Comparison of ENCODE assay signal across 10 mouse cellular contexts in the genomic region with DNA sequence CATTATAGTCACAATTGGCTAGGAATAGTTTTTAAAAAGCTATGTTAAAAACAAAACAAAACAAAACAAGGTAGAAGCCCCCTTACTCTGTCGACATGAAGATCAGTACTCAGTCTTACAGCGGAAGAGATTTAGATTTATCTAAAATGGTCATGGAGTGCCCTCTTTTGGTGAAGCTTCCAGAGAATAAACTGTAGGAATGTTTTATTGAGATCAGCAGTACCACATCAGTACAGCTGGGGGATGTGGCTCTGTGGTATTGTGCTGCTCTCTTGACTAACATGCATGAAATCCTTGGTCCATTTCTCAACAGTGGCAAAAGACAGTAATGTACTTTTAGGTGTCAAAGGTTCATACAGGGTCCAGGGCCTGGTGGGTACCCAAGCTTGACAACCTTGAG. TPM values are rescaled to one million over a fixed set of nuclear protein-coding genes. Genes with fewer than 3 reads are reported as not detected.
A peak's percentile ranks its signal among the peaks of the same experiment; 100 is the strongest.
DNase-seq lines count a peak whose midpoint lies in the region; ATAC-seq and TF ChIP-seq lines count a peak whose summit lies in the region.
"Had no signal": no experiment of that assay in that cellular context is flagged by ENCODE, and none has a peak within 500 bp of the region (broad histone marks: within the 10 kb centered on the region; RNA-seq: fewer than 3 reads in every experiment).

No protein-coding gene starts in this region.

- H3K9ac ChIP-seq in heart, adult 2 months (ENCODE audit: low read depth, low read length), result no peak overlapping the region
- no peak overlapping the region for H3K9ac ChIP-seq in lung, embryonic 16.5 days (ENCODE audit: low read length)

- H3K4me2 ChIP-seq in lung, embryonic 16.5 days (ENCODE audit: low read depth, low read length), result no peak overlapping the region

- H3K4me1 ChIP-seq in heart, adult 2 months (ENCODE audit: control insufficient read depth, insufficient read depth, low read length), result no peaks in the 10 kb centered on the region
- no peaks in the 10 kb centered on the region for H3K4me1 ChIP-seq in lung, embryonic 16.5 days (replicated peaks; ENCODE audit: control insufficient read depth, insufficient read depth, low read length)
- no peaks in the 10 kb centered on the region for H3K4me1 ChIP-seq in lung, adult 2 months (ENCODE audit: control insufficient read depth, insufficient read depth, low read length)

- intact Hi-C loops in heart, adult 2 months (cut with DNase I), result loop anchor here (10.0 kb wide), 1 partner anchor 138 kb away; no protein-coding TSS in a partner anchor
- intact Hi-C loops in heart, postnatal 36 days (cut with DNase I), result loop anchor here (5.0 to 10.0 kb wide), 3 partner anchors 136 to 1288 kb away; a partner anchor contains a TSS

- no peaks in the 10 kb centered on the region for H3K36me3 ChIP-seq in heart, adult 2 months (ENCODE audit: control insufficient read depth, insufficient read depth, low read length)
- H3K36me3 ChIP-seq in lung, embryonic 16.5 days (ENCODE audit: control insufficient read depth, insufficient read depth, low read length), result no peaks in the 10 kb centered on the region

- H3K27ac ChIP-seq in heart, adult 2 months, result no peak overlapping the region
- no peak overlapping the region for H3K27ac ChIP-seq in lung, embryonic 16.5 days (ENCODE audit: low read length)

- peak; percentile 47; the same call in 1 of the 2 replicates for ATAC-seq in lung, embryonic 16.5 days (ENCODE audit: low read depth)
- ATAC-seq in granulocyte monocyte progenitor cell, adult 5-6 weeks (replicated peaks; ENCODE audit: poor library complexity, severe bottlenecking), result peak; percentile 56

- H3K9me3 ChIP-seq in lung, embryonic 16.5 days (ENCODE audit: control insufficient read depth, low read length), result no peaks in the 10 kb centered on the region; the same call in 1 of the 2 replicates
- H3K9me3 ChIP-seq: megakaryocyte, embryonic 14.5 days had no signal

- no peak for TF ChIP-seq EP300 in heart, adult 2 months (IDR thresholded peaks at IDR 0.05; ENCODE audit: insufficient read depth, low read depth, low read length)

- H3K27me3 ChIP-seq in heart, adult 2 months (ENCODE audit: control insufficient read depth, insufficient read depth, low read length), result no peaks in the 10 kb centered on the region
- H3K27me3 ChIP-seq in lung, embryonic 16.5 days (ENCODE audit: control insufficient read depth, insufficient read depth, low read depth, low read length), result no peaks in the 10 kb centered on the region
- H3K27me3 ChIP-seq: megakaryocyte, embryonic 14.5 days had no signal

- peak; percentile 63 for TF ChIP-seq CTCF in heart, adult 2 months (IDR thresholded peaks at IDR 0.05)
- TF ChIP-seq CTCF in lung, adult 2 months (IDR thresholded peaks at IDR 0.05; ENCODE audit: insufficient read depth, low read length), result no peak

- 12% methylated on average over 2 of the region's 2 CpGs for WGBS in heart, adult 2 months
- 29% methylated on average over 2 of the region's 2 CpGs for WGBS in lung, embryonic 16.5 days
- WGBS in lung, adult 2 months, result 14% methylated on average over 2 of the region's 2 CpGs

- H3K79me2 ChIP-seq in heart, adult 2 months (replicated peaks; ENCODE audit: control insufficient read depth, insufficient read depth, low read length), result no peaks in the 10 kb centered on the region

- no peak for DNase-seq in heart, adult 2 months
- no peak for DNase-seq in heart, postnatal 36 days
- DNase-seq in lung, adult 2 months, result no peak
- DNase-seq in retina, embryonic 14.5 days (ENCODE audit: low spot score), result peak; percentile 73
- DNase-seq in spleen, adult 12 weeks (ENCODE audit: low spot score), result no peak
- DNase-seq in urinary bladder, postnatal 36 days (ENCODE audit: low spot score in 2 of 2), result no peak
- DNase-seq: heart, adult 18-20 months had no signal

- H3K4me3 ChIP-seq in heart, adult 2 months, result no peak overlapping the region
- no peak overlapping the region for H3K4me3 ChIP-seq in lung, embryonic 16.5 days (ENCODE audit: low read length)
- H3K4me3 ChIP-seq in lung, adult 2 months (replicated peaks; ENCODE audit: extremely low read depth, low read depth, low read length), result no peak overlapping the region
- H3K4me3 ChIP-seq: megakaryocyte, embryonic 14.5 days had no signal

- no peak for TF ChIP-seq POLR2A in heart, adult 2 months (IDR thresholded peaks at IDR 0.05; ENCODE audit: insufficient read depth, low read depth, low read length)
- no peak for TF ChIP-seq POLR2A in lung, adult 2 months (IDR thresholded peaks at IDR 0.05; ENCODE audit: borderline replicate concordance, extremely low read depth, low read depth, low read length)

RNA-seq across cellular contexts. Expression of a gene that starts 5.0 kb away (rescaled TPM):
- total RNA-seq in heart, adult 2 months (2021), result 1 to 10 TPM; 6.5 to 6.9 TPM
- 2.6 and 4.1 TPM in 2 replicates for polyA plus RNA-seq in heart, adult 2 months (2012; rRNA removed)
- total RNA-seq in heart, postnatal 36 days (2021), result 10 to 100 TPM in 1 of 2 experiments, 1 to 10 TPM in 1; 9.2 to 10.1 TPM
- 11.2 and 12.5 TPM in 2 replicates for polyA plus RNA-seq in lung, embryonic 16.5 days (2015; fragmentation: Nextera tagmentation; extraction: Ambion mirVana)
- polyA plus RNA-seq in lung, adult 2 months (2012; rRNA removed), result 2.8 and 5.5 TPM in 2 replicates
- total RNA-seq in granulocyte monocyte progenitor cell, adult 5-6 weeks (2014; fragmentation: Nextera tagmentation), result 8.9 and 12.4 TPM in 2 replicates
- 7.3 and 10.6 TPM in 2 replicates for total RNA-seq in granulocyte monocyte progenitor cell, adult 5-6 weeks (2017)

RNA-seq across cellular contexts. Expression of a gene that starts 37.9 kb away (rescaled TPM):
- total RNA-seq in heart, adult 2 months (2021), result under 1 TPM in 1 of 2 experiments, not detected in 1; 0.13 TPM
- polyA plus RNA-seq in heart, adult 2 months (2012; rRNA removed), result 0.09 TPM in 1 of 2 replicates, not detected in the other
- under 1 TPM in 1 of 2 experiments, not detected in 1; 0.16 TPM for total RNA-seq in heart, postnatal 36 days (2021)
- 0.26 TPM in 1 of 2 replicates, not detected in the other for polyA plus RNA-seq in lung, embryonic 16.5 days (2015; fragmentation: Nextera tagmentation; extraction: Ambion mirVana)
- polyA plus RNA-seq in lung, adult 2 months (2012; rRNA removed), result not detected in 2 replicates
- not detected in 2 replicates for total RNA-seq in granulocyte monocyte progenitor cell, adult 5-6 weeks (2014; fragmentation: Nextera tagmentation)
- not detected in 2 replicates for total RNA-seq in granulocyte monocyte progenitor cell, adult 5-6 weeks (2017)
- total RNA-seq: heart, adult 18-20 months had no signal
